Mouse (Mus musculus): ENCODE measurements around the gene Gm10377. TPM values are rescaled to one million over a fixed set of nuclear protein-coding genes. Genes with fewer than 3 reads are reported as not detected.

Gene Gm10377
- not detected for polyA plus RNA-seq (2014; fragmentation: Illumina TruSeq; extraction: RNeasy Lipid Tissue Mini Kit (QIAGEN cat#74804); ENCODE audit: low read depth, low replicate concordance)

DNA sequence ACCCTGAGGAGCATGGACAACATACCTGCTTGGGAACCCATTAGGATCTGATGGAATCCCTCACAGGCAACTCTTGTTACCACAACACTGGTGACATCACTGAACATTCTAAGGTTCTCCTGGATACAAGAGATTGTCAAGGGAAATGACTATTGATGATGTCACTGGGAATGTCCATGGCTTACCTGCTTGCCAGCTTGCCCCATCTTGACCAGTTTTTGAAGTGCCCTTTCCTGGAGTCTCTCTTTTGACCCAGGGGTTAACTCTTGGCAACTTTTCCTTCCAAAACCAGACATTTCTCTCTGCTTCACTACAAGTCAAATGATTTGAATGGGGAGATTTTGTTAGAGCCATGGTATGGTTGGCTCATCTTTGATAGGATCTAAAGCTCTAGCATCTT is at the start of gene Gm10377:
Gm10377 (minus strand) TSS at position 101 of the 400 bp plus-strand sequence.

GRCm38 (mm10) chr14:42768721-42769120 is 29.1 kb downstream of the Gm10377 start, which contains the start of gene Gm3015:
Gene Gm3015, minus strand, starts transcription at chr14:42768821.

Other genes starting within 250 kb of the Gm10377 start
- not detected for gene Gm17124, start 198.1 kb downstream of the Gm10377 start, polyA plus RNA-seq (2014; fragmentation: Illumina TruSeq; extraction: RNeasy Lipid Tissue Mini Kit (QIAGEN cat#74804); ENCODE audit: low read depth, low replicate concordance)
- gene Gm3633, start 156.1 kb downstream of the Gm10377 start, polyA plus RNA-seq (2014; fragmentation: Illumina TruSeq; extraction: RNeasy Lipid Tissue Mini Kit (QIAGEN cat#74804); ENCODE audit: low read depth, low replicate concordance), result not detected
- not detected for gene Gm10378, start 142.0 kb downstream of the Gm10377 start, polyA plus RNA-seq (2014; fragmentation: Illumina TruSeq; extraction: RNeasy Lipid Tissue Mini Kit (QIAGEN cat#74804); ENCODE audit: low read depth, low replicate concordance)
- not detected for gene Gm3015, start 29.2 kb downstream of the Gm10377 start, polyA plus RNA-seq (2014; fragmentation: Illumina TruSeq; extraction: RNeasy Lipid Tissue Mini Kit (QIAGEN cat#74804); ENCODE audit: low read depth, low replicate concordance)
- gene Gm21977, start 55.5 kb upstream of the Gm10377 start, polyA plus RNA-seq (2014; fragmentation: Illumina TruSeq; extraction: RNeasy Lipid Tissue Mini Kit (QIAGEN cat#74804); ENCODE audit: low read depth, low replicate concordance), result not detected
- gene Gm8082, start 195.6 kb upstream of the Gm10377 start, polyA plus RNA-seq (2014; fragmentation: Illumina TruSeq; extraction: RNeasy Lipid Tissue Mini Kit (QIAGEN cat#74804); ENCODE audit: low read depth, low replicate concordance), result not detected
- gene Gm10376, start 217.6 kb upstream of the Gm10377 start, polyA plus RNA-seq (2014; fragmentation: Illumina TruSeq; extraction: RNeasy Lipid Tissue Mini Kit (QIAGEN cat#74804); ENCODE audit: low read depth, low replicate concordance), result not detected

All from sigmoid colon, adult 10 weeks (tissue).